22 mouse cellular contexts compared by ENCODE assay signal in genomic region chr9:32048941-32049340, GRCm38 (mm10).
DNase-seq lines count a peak whose midpoint lies in the region; ATAC-seq lines count a peak whose summit lies in the region.
"Had no signal": no experiment of that assay in that cellular context is flagged by ENCODE, and none has a peak within 500 bp of the region (broad histone marks: within the 10 kb centered on the region; RNA-seq: fewer than 3 reads in every experiment).

No protein-coding gene starts in this region.

- H3K27me3 ChIP-seq in intestine, embryonic 16.5 days (replicated peaks; ENCODE audit: control insufficient read depth, insufficient read depth, low read length): no peaks in the 10 kb centered on the region
- H3K27me3 ChIP-seq in intestine, embryonic 15.5 days (replicated peaks): no peaks in the 10 kb centered on the region
- H3K27me3 ChIP-seq: embryonic facial prominence, embryonic 15.5 days; heart, embryonic 12.5 days; hindbrain, embryonic 13.5 days; limb, embryonic 15.5 days had no signal

- H3K36me3 ChIP-seq in intestine, embryonic 16.5 days (ENCODE audit: control insufficient read depth, insufficient read depth, low read length): no peaks in the 10 kb centered on the region
- no peaks in the 10 kb centered on the region for H3K36me3 ChIP-seq in intestine, embryonic 15.5 days
- H3K36me3 ChIP-seq: embryonic facial prominence, embryonic 15.5 days; heart, embryonic 12.5 days; hindbrain, embryonic 13.5 days; limb, embryonic 15.5 days had no signal

- peak; percentile 58 for DNase-seq in adipocyte (ENCODE audit: low spot score)
- DNase-seq in kidney, postnatal 10 days: peak; percentile 33
- no peak for DNase-seq in spleen, postnatal 4 days (ENCODE audit: low spot score in 2 of 2)
- DNase-seq in layer of hippocampus, postnatal 14 days (ENCODE audit: low spot score in 2 of 2): no peak
- DNase-seq: adrenal gland, postnatal 25 days; cerebellum, adult 9-11 months; heart, postnatal 36 days; layer of hippocampus, adult 9-11 months; left cerebral cortex, postnatal 4 days; liver, postnatal 0 days; midbrain, embryonic 14.5 days; right cerebral cortex, postnatal 14 days had no signal

- no peak overlapping the region for H3K27ac ChIP-seq in intestine, embryonic 16.5 days (ENCODE audit: low read length)
- H3K27ac ChIP-seq in intestine, embryonic 15.5 days: no peak overlapping the region
- peak overlapping the region; percentile 43 for H3K27ac ChIP-seq in brown adipose tissue, adult 24 weeks (replicated peaks; ENCODE audit: low read depth, low read length)
- H3K27ac ChIP-seq: embryonic facial prominence, embryonic 15.5 days; hindbrain, embryonic 13.5 days; left cerebral cortex, adult 2 months; limb, embryonic 15.5 days had no signal

- peak; percentile 45; the same call in 1 of the 2 replicates for ATAC-seq in intestine, embryonic 16.5 days
- ATAC-seq in intestine, embryonic 15.5 days: no peak
- no peak for ATAC-seq in activated CD4-positive, CD25-positive, alpha-beta regulatory T cell, adult 4 months
- ATAC-seq: forebrain, embryonic 14.5 days; liver, postnatal 0 days had no signal

- H3K4me2 ChIP-seq in intestine, embryonic 16.5 days (ENCODE audit: low read depth, low read length): no peak overlapping the region
- no peak overlapping the region for H3K4me2 ChIP-seq in intestine, embryonic 15.5 days (replicated peaks)
- H3K4me2 ChIP-seq: embryonic facial prominence, embryonic 15.5 days; heart, embryonic 12.5 days; hindbrain, embryonic 13.5 days; limb, embryonic 15.5 days had no signal

- no peak overlapping the region for H3K4me3 ChIP-seq in intestine, embryonic 16.5 days (ENCODE audit: low read length)
- H3K4me3 ChIP-seq in intestine, embryonic 15.5 days (replicated peaks): no peak overlapping the region
- H3K4me3 ChIP-seq in brown adipose tissue, adult 24 weeks (ENCODE audit: insufficient read depth, low read depth, low read length): no peak overlapping the region
- H3K4me3 ChIP-seq: embryonic facial prominence, embryonic 15.5 days; heart, embryonic 12.5 days; hindbrain, embryonic 13.5 days; left cerebral cortex, adult 2 months; limb, embryonic 15.5 days had no signal

- H3K4me1 ChIP-seq in intestine, embryonic 16.5 days (ENCODE audit: control insufficient read depth, insufficient read depth, low read length): peaks cover 4% of the 10 kb centered on the region; the same call in 1 of the 2 replicates
- 0 out of 2 replicates have a peak, but pooled peaks cover 3% of the 10 kb centered on the region for H3K4me1 ChIP-seq in intestine, embryonic 15.5 days (replicated peaks)
- H3K4me1 ChIP-seq in brown adipose tissue, adult 24 weeks (ENCODE audit: control insufficient read depth, insufficient read depth, insufficient read length, low read length): peaks cover 19% of the 10 kb centered on the region
- H3K4me1 ChIP-seq: embryonic facial prominence, embryonic 15.5 days had no signal

- no peaks in the 10 kb centered on the region for H3K9me3 ChIP-seq in intestine, embryonic 16.5 days (ENCODE audit: control insufficient read depth, low read length)
- H3K9me3 ChIP-seq in intestine, embryonic 15.5 days: no peaks in the 10 kb centered on the region
- H3K9me3 ChIP-seq: embryonic facial prominence, embryonic 15.5 days; heart, embryonic 12.5 days; hindbrain, embryonic 13.5 days; limb, embryonic 15.5 days had no signal

- no peak overlapping the region for H3K9ac ChIP-seq in intestine, embryonic 16.5 days (ENCODE audit: low read depth, low read length)
- no peak overlapping the region for H3K9ac ChIP-seq in intestine, embryonic 15.5 days
- H3K9ac ChIP-seq: embryonic facial prominence, embryonic 15.5 days; heart, embryonic 12.5 days; hindbrain, embryonic 13.5 days; limb, embryonic 15.5 days; liver, postnatal 0 days had no signal

- WGBS in intestine, embryonic 16.5 days: 65% methylated on average over 7 of the region's 7 CpGs
- WGBS in intestine, embryonic 15.5 days: 61% methylated on average over 7 of the region's 7 CpGs

Comparison
In these comparisons a context has a peak if more than half of its experiments do, and no peak if none do; other contexts are left out.
1. DNase-seq: peak in adipocyte (single experiment) and kidney, postnatal 10 days (single experiment); none in spleen, postnatal 4 days (0 of 2) and layer of hippocampus, postnatal 14 days (0 of 2).